Mouse (Mus musculus): ENCODE data around the gene Supt6. TPM values are rescaled to one million over a fixed set of nuclear protein-coding genes. Genes with fewer than 3 reads are reported as not detected.
A peak's percentile ranks its signal among the peaks of the same experiment; 100 is the strongest.

The Supt6 gene
- polyA plus RNA-seq, 1 experiment: 73.4 TPM

DNA sequence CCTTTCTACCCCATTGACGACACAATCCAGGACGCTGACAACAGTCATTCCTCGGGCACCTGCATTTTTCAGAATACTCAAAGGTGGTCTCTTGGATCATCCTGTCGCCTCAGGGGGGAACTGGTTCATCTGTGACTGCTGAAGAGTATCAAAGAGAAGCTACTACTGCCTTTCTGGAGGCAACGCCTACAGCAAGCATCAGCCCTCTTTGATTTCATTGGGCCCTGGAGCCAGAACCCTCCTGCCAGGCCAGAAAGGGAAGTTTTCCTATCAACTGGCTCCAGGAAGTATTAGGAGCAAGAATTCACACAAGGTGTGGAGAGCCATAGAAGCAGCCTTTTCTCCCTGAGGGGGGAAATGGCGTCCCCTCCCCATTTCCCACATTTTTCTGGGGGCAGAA, 79.1 kb downstream of the Supt6 start:
- Histone ChIP-seq H3K9ac (ENCODE audit: low read depth, poor library complexity, severe bottlenecking) (peak overlapping the region; percentile 96), H3K4me3 (ENCODE audit: low read depth, low read length) (no peak overlapping the region), H3K36me3 (ENCODE audit: control insufficient read depth, insufficient read depth, low read length, poor library complexity, severe bottlenecking) (peaks cover 7% of the 10 kb centered on the region), H3K27me3 (ENCODE audit: control insufficient read depth, insufficient read depth, low read length, poor library complexity, severe bottlenecking) (no peaks in the 10 kb centered on the region), H3K4me1 (ENCODE audit: control insufficient read depth, insufficient read depth, low read length) (peaks cover 11% of the 10 kb centered on the region), H3K9me3 (replicated peaks; ENCODE audit: control insufficient read depth, insufficient read depth, low read length, poor library complexity, severe bottlenecking) (no peaks in the 10 kb centered on the region), H3K27ac (ENCODE audit: insufficient read depth, low read length) (peak overlapping the region; percentile 96)
- TF ChIP-seq POLR2A (IDR thresholded peaks at IDR 0.05; ENCODE audit: insufficient read depth, low read length) (no peak), EP300 (IDR thresholded peaks at IDR 0.05; ENCODE audit: insufficient read depth, low read depth, low read length) (no peak), CTCF (IDR thresholded peaks at IDR 0.05; ENCODE audit: low read depth, low read length) (no peak)

DNA sequence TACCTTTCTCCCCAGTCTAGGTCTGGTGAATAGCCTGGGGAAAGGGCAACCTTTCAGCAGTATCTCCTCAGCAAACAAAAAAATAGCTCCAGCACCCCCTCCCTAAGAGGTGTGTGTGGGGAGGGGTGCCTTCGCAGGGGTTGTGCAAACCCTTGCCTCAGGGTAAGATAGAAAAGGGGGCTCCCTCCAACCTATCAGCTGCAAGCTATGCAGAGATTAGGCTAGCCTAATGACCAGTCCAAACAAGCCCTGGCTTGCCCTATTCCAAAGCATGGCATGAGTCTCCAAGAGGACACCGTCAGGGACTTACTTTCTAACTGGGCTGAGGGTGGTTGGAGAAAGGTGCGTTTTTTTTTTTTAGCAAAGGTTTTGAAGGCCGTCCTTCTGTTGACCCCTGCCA, 79.6 kb downstream of the Supt6 start:
- peak overlapping the region; percentile 59; the same call in 1 of the 2 replicates for H3K4me3 ChIP-seq (ENCODE audit: low read depth, low read length)
- TF ChIP-seq POLR2A (IDR thresholded peaks at IDR 0.05; ENCODE audit: insufficient read depth, low read length): no peak
- TF ChIP-seq CTCF (IDR thresholded peaks at IDR 0.05; ENCODE audit: low read depth, low read length): no peak
- TF ChIP-seq EP300 (IDR thresholded peaks at IDR 0.05; ENCODE audit: insufficient read depth, low read depth, low read length): no peak
- H3K9ac ChIP-seq (ENCODE audit: low read depth, poor library complexity, severe bottlenecking): peak overlapping the region; percentile 96
- H3K9me3 ChIP-seq (replicated peaks; ENCODE audit: control insufficient read depth, insufficient read depth, low read length, poor library complexity, severe bottlenecking): no peaks in the 10 kb centered on the region
- no peaks in the 10 kb centered on the region for H3K27me3 ChIP-seq (ENCODE audit: control insufficient read depth, insufficient read depth, low read length, poor library complexity, severe bottlenecking)
- peak overlapping the region; percentile 96 for H3K27ac ChIP-seq (ENCODE audit: insufficient read depth, low read length)
- peaks cover 11% of the 10 kb centered on the region for H3K4me1 ChIP-seq (ENCODE audit: control insufficient read depth, insufficient read depth, low read length)
- peaks cover 11% of the 10 kb centered on the region for H3K36me3 ChIP-seq (ENCODE audit: control insufficient read depth, insufficient read depth, low read length, poor library complexity, severe bottlenecking)

DNA sequence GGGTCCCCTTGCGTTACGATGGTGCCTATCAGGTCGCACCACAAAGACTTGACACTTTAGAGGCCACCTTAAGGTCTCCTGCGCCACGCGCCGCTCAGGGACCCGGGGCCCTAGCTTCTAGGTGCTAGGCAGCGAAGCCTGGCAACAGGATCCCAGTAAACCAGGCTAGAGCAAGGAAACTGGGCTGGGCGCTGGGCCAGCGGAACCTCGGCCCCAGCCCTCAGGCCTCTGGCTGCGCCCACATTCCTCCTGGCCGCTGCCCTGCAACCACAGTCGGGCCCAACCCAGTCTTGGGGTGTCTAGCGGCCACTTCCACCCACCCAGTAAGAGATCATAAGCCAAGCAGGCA, 80.1 kb downstream of the Supt6 start:
- Histone ChIP-seq H3K36me3 (ENCODE audit: control insufficient read depth, insufficient read depth, low read length, poor library complexity, severe bottlenecking) (peaks cover 15% of the 10 kb centered on the region), H3K9me3 (replicated peaks; ENCODE audit: control insufficient read depth, insufficient read depth, low read length, poor library complexity, severe bottlenecking) (no peaks in the 10 kb centered on the region), H3K27ac (ENCODE audit: insufficient read depth, low read length) (peak overlapping the region; percentile 96), H3K4me3 (ENCODE audit: low read depth, low read length) (peak overlapping the region; percentile 59), H3K27me3 (ENCODE audit: control insufficient read depth, insufficient read depth, low read length, poor library complexity, severe bottlenecking) (no peaks in the 10 kb centered on the region), H3K4me1 (ENCODE audit: control insufficient read depth, insufficient read depth, low read length) (peaks cover 11% of the 10 kb centered on the region), H3K9ac (ENCODE audit: low read depth, poor library complexity, severe bottlenecking) (peak overlapping the region; percentile 96)
- TF ChIP-seq CTCF (IDR thresholded peaks at IDR 0.05; ENCODE audit: low read depth, low read length): no peak
- TF ChIP-seq POLR2A (IDR thresholded peaks at IDR 0.05; ENCODE audit: insufficient read depth, low read length): no peak
- no peak for TF ChIP-seq EP300 (IDR thresholded peaks at IDR 0.05; ENCODE audit: insufficient read depth, low read depth, low read length)

DNA sequence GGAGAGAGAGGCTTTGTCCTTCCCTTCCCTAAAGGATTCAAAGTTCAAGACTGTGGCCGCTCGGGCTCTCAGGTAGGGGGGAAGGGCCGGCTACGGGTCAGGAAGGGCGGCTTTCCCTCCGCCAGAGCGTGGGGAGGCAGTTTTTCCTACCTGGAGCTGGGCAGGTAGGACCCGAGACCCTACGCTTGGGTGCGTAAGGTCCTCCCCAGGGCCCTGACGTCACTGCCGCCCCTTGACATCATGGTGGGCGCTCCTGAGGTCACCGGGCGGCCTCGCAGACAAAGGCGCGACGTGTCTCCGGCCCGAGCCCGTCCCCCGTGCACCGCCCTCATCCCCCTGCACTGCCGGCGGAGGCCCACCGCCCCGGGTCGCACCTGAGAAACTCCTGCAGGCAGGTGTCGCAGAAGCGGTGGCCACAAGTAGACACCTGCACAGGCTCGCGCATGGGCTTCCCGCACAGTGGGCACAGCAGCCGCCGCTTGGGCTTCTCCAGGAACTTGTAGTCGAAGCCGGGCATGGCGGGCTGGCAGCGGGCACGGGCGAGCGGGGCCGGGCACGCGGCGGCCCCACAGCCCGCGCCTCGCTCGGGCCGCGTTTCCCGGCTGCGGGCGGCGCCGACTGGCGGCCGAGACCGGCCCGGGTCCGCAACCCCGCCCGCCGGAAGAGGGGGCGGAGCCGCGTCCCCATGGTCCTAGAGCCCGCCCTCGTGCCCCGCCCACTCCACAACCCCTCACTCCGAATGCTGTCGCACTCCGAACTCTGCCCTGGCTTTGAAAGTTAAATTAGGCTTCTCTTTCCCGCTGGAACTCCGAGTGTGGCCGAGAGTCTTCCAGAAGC, 80.6 kb downstream of the Supt6 start, which contains the start of gene Traf4:
Gene Traf4 (minus strand): TSS at position 666 of the 837 bp plus-strand sequence.
- Histone ChIP-seq H3K9ac (ENCODE audit: low read depth, poor library complexity, severe bottlenecking) (peak within 1 kb of the TSS; percentile 96), H3K4me1 (ENCODE audit: control insufficient read depth, insufficient read depth, low read length) (peaks cover 11% of the 10 kb centered on the region), H3K4me3 (ENCODE audit: low read depth, low read length) (peak within 1 kb of the TSS; percentile 81), H3K27ac (ENCODE audit: insufficient read depth, low read length) (peak within 1 kb of the TSS; percentile 96), H3K9me3 (replicated peaks; ENCODE audit: control insufficient read depth, insufficient read depth, low read length, poor library complexity, severe bottlenecking) (no peaks in the 10 kb centered on the region), H3K36me3 (ENCODE audit: control insufficient read depth, insufficient read depth, low read length, poor library complexity, severe bottlenecking) (peaks cover 21% of the 10 kb centered on the region), H3K27me3 (ENCODE audit: control insufficient read depth, insufficient read depth, low read length, poor library complexity, severe bottlenecking) (no peaks in the 10 kb centered on the region)
- TF ChIP-seq POLR2A (IDR thresholded peaks at IDR 0.05; ENCODE audit: insufficient read depth, low read length) (no peak), EP300 (IDR thresholded peaks at IDR 0.05; ENCODE audit: insufficient read depth, low read depth, low read length) (peak; percentile 10; the same call in 1 of the 2 replicates)

DNA sequence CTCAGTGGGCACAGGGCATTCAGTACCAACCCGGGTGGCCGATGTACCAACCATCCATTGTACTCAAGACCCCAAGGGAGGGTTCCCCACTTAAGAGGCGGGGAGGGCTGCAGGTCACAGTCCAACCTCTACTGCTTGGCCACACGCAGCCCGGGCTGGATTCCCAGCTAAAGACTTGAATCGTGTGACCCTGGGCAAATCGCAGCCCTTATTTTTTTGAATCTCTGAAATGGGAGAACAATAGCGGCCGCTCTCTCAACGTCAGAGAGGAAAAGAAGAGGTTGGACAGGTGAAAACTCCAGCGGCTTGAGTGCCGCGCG, 81.2 kb downstream of the Supt6 start:
- peaks cover 26% of the 10 kb centered on the region for H3K36me3 ChIP-seq (ENCODE audit: control insufficient read depth, insufficient read depth, low read length, poor library complexity, severe bottlenecking)
- H3K4me3 ChIP-seq (ENCODE audit: low read depth, low read length): peak overlapping the region; percentile 81
- peaks cover 11% of the 10 kb centered on the region for H3K4me1 ChIP-seq (ENCODE audit: control insufficient read depth, insufficient read depth, low read length)

More for the DNA sequence above, 81.2 kb downstream of the Supt6 start:
- H3K9ac ChIP-seq (ENCODE audit: low read depth, poor library complexity, severe bottlenecking): peak overlapping the region; percentile 96
- no peaks in the 10 kb centered on the region for H3K27me3 ChIP-seq (ENCODE audit: control insufficient read depth, insufficient read depth, low read length, poor library complexity, severe bottlenecking)
- no peak for TF ChIP-seq POLR2A (IDR thresholded peaks at IDR 0.05; ENCODE audit: insufficient read depth, low read length)
- TF ChIP-seq CTCF (IDR thresholded peaks at IDR 0.05; ENCODE audit: low read depth, low read length): no peak
- TF ChIP-seq EP300 (IDR thresholded peaks at IDR 0.05; ENCODE audit: insufficient read depth, low read depth, low read length): no peak
- no peaks in the 10 kb centered on the region for H3K9me3 ChIP-seq (replicated peaks; ENCODE audit: control insufficient read depth, insufficient read depth, low read length, poor library complexity, severe bottlenecking)
- H3K27ac ChIP-seq (ENCODE audit: insufficient read depth, low read length): peak overlapping the region; percentile 60

Data from ES-Bruce4 (cell line).